Mouse (Mus musculus) ES-E14 (cell line): ENCODE results near the gene Tinag.

Source experiments
- CHD2 ChIP-seq: IDR thresholded peaks from 2 replicates; pipeline ENCODE4 v1.6.1; 2014; ENCODE audit warnings: mild to moderate bottlenecking, low read depth, low read length, inconsistent platforms
- HCFC1 ChIP-seq: IDR thresholded peaks from 2 replicates; pipeline ENCODE4 v1.6.1; 2012; ENCODE audit warnings: low read length, inconsistent platforms, borderline replicate concordance; ENCODE audit not compliant: insufficient read depth
- MAFK ChIP-seq: IDR thresholded peaks from 2 replicates; pipeline ENCODE4 v1.6.1; 2014; ENCODE audit warnings: mild to moderate bottlenecking, low read depth, low read length, inconsistent platforms; ENCODE audit not compliant: insufficient read depth
- ZC3H11A ChIP-seq: IDR thresholded peaks from 2 replicates; pipeline ENCODE4 v1.6.1; 2012; ENCODE audit warnings: low read depth, mild to moderate bottlenecking, inconsistent platforms, low read length, borderline replicate concordance
- ZNF384 ChIP-seq: IDR thresholded peaks from 2 replicates; pipeline ENCODE4 v1.6.1; 2012; ENCODE audit warnings: low read depth, low read length, inconsistent platforms

DNA sequence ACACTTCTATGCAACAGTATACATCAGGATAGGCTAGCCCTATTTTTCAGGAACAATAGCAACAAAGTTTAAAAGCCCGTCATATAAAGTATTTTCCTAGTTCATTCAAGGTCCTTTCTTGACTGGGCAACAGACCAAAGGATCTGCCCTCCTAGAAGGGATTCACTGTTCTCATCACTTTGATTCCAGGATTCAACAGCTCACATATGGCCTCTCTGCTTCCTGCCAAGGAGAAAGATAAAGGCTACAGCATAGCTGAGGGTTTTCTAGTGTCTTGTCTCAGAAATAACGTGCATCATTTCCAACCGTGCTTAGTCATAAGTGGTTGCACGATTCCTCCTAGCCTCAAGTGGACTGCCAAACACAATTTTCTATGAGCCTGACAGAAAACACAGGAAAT, 11.0 kb upstream of the Tinag start:
- TF ChIP-seq ZNF384 (no peak), CHD2 (no peak), HCFC1 (no peak), MAFK (no peak), ZC3H11A (no peak)
